Mouse (Mus musculus) brain, embryonic 14.5 days (tissue): ENCODE data around the gene Ager.

Experiments
- CTCF ChIP-seq: fragments of 200-500 bp; IDR thresholded peaks from 2 replicates; pipeline ENCODE4 v1.5.1; 2012; ENCODE audit warnings: inconsistent platforms, mild to moderate bottlenecking, moderate library complexity, borderline replicate concordance; ENCODE audit not compliant: insufficient read depth, insufficient read length; ENCODE audit errors: extremely low read depth
- POLR2A ChIP-seq: fragments of 200-500 bp; IDR thresholded peaks from 2 replicates; pipeline ENCODE4 v1.6.1; 2012; ENCODE audit warnings: mild to moderate bottlenecking, inconsistent platforms, borderline replicate concordance; ENCODE audit not compliant: poor library complexity, insufficient read depth, insufficient read length, severe bottlenecking; ENCODE audit errors: extremely low read depth

GRCm38 (mm10) chr17:34589206-34589605, 8.5 kb upstream of the Ager start:
- TF ChIP-seq CTCF (no peak), POLR2A (no peak)
